Comparison of ENCODE assay signal across 8 mouse cellular contexts in genomic region chr13:17992697-17993514, GRCm38 (mm10). TPM values are rescaled to one million over a fixed set of nuclear protein-coding genes. Genes with fewer than 3 reads are reported as not detected.
DNase-seq lines count a peak whose midpoint lies in the region; ATAC-seq and TF ChIP-seq lines count a peak whose summit lies in the region.

Gene Yae1d1 (minus strand): TSS chr13:17993349.

- H3K4me2 ChIP-seq in forebrain, embryonic 15.5 days (replicated peaks): peak within 1 kb of the TSS; percentile 68

- H3K9ac ChIP-seq in ES-E14 (ENCODE audit: insufficient read depth, low read depth, low read length, poor library complexity, severe bottlenecking): peak within 1 kb of the TSS; percentile 89
- H3K9ac ChIP-seq in forebrain, embryonic 15.5 days (replicated peaks): peak within 1 kb of the TSS; percentile 63

- intact Hi-C loops in heart, postnatal 25 days (cut with DNase I): loop anchor here (1.0 to 10.0 kb wide), 3 partner anchors 49 to 296 kb away; partner anchors contain the start of genes Mplkip, Rala and Sugct

- under 1% methylated on average over 54 of the region's 54 CpGs for WGBS in forebrain, embryonic 15.5 days
- WGBS in lung, adult 2 months: under 1% methylated on average over 54 of the region's 54 CpGs

- peak; percentile 90 for DNase-seq in ES-E14 (ENCODE audit: low read depth, low spot score)
- DNase-seq in cerebellum, adult 11-12 months: peak; percentile 86
- DNase-seq in heart, postnatal 25 days (ENCODE audit: low spot score): peak; percentile 73
- peak; percentile 81 to 91 for DNase-seq in layer of hippocampus, adult 18-20 months (ENCODE audit: low spot score in 2 of 2)
- peak; percentile 94 for DNase-seq in lung, adult 2 months
- DNase-seq in thymus, adult 18-20 months: peak; percentile 78

- no peak; the same call in 1 of the 2 replicates for TF ChIP-seq CTCF in lung, adult 2 months (IDR thresholded peaks at IDR 0.05; ENCODE audit: insufficient read depth, low read length)

- in situ Hi-C loops in ES-E14 (cut with MboI; ENCODE audit: low sequenced_read_pairs in 2 of 2, unreplicated experiment in 2 of 2): no loop called here

- peak within 1 kb of the TSS; percentile 82 to 94 for H3K4me3 ChIP-seq in ES-E14 (ENCODE audit: insufficient read depth in 1 of 2, low read depth in 1 of 2, low read length in 2 of 2, poor library complexity in 1 of 2, severe bottlenecking in 1 of 2)
- H3K4me3 ChIP-seq in forebrain, embryonic 15.5 days: peak within 1 kb of the TSS; percentile 71
- H3K4me3 ChIP-seq in lung, adult 2 months (replicated peaks; ENCODE audit: extremely low read depth, low read depth, low read length): peak within 1 kb of the TSS; percentile 53

- peak within 1 kb of the TSS; percentile 54; the same call in 1 of the 2 replicates for H3K27ac ChIP-seq in ES-E14 (ENCODE audit: insufficient read depth, low read depth, low read length, poor library complexity, severe bottlenecking)
- H3K27ac ChIP-seq in forebrain, embryonic 15.5 days (replicated peaks): peak within 1 kb of the TSS; percentile 84

- no peak; the same call in 1 of the 2 replicates for TF ChIP-seq POLR2A in lung, adult 2 months (IDR thresholded peaks at IDR 0.05; ENCODE audit: borderline replicate concordance, extremely low read depth, low read depth, low read length)

- H3K4me1 ChIP-seq in ES-E14 (ENCODE audit: control insufficient read depth in 2 of 2, insufficient read depth in 2 of 2, low read length in 2 of 2, poor library complexity in 1 of 2): no peaks in the 10 kb centered on the region
- H3K4me1 ChIP-seq in forebrain, embryonic 15.5 days: peaks cover 12% of the 10 kb centered on the region
- no peaks in the 10 kb centered on the region for H3K4me1 ChIP-seq in lung, adult 2 months (ENCODE audit: control insufficient read depth, insufficient read depth, low read length)

- H3K27me3 ChIP-seq in forebrain, embryonic 15.5 days: no peaks in the 10 kb centered on the region

- peak; percentile 99 for ATAC-seq in forebrain, embryonic 15.5 days (replicated peaks)
- peak; percentile 93 for ATAC-seq in neutrophil, adult 5-6 weeks (ENCODE audit: extremely low read depth, insufficient number of reproducible peaks, low FRiP score, poor library complexity, severe bottlenecking)

- H3K9me3 ChIP-seq in ES-E14 (ENCODE audit: control insufficient read depth, insufficient read depth, low read depth, low read length): no peaks in the 10 kb centered on the region
- no peaks in the 10 kb centered on the region for H3K9me3 ChIP-seq in forebrain, embryonic 15.5 days

- H3K36me3 ChIP-seq in ES-E14 (ENCODE audit: control insufficient read depth, insufficient read depth, low read length, poor library complexity, severe bottlenecking): peaks cover 2% of the 10 kb centered on the region; the same call in 1 of the 2 replicates
- H3K36me3 ChIP-seq in forebrain, embryonic 15.5 days: peaks cover 4% of the 10 kb centered on the region; the same call in 1 of the 2 replicates

TF ChIP-seq in ES-E14, 5 proteins besides CTCF, POLR2A, EP300 and RAD21:
- no peak for TF ChIP-seq ZC3H11A (IDR thresholded peaks at IDR 0.05; ENCODE audit: borderline replicate concordance, low read depth, low read length)
- TF ChIP-seq MAFK (IDR thresholded peaks at IDR 0.05; ENCODE audit: insufficient read depth, low read depth, low read length): no peak
- peak; percentile 75 for TF ChIP-seq CHD2 (IDR thresholded peaks at IDR 0.05; ENCODE audit: low read depth, low read length)
- TF ChIP-seq ZNF384 (IDR thresholded peaks at IDR 0.05; ENCODE audit: low read depth, low read length): no peak
- peak; percentile 80 for TF ChIP-seq HCFC1 (IDR thresholded peaks at IDR 0.05; ENCODE audit: borderline replicate concordance, insufficient read depth, low read length)

RNA-seq across cellular contexts. Expression of gene Yae1d1, which starts in this region (rescaled TPM):
- total RNA-seq in ES-E14 (2012; rRNA removed): 37.1 and 39.9 TPM in 2 replicates
- polyA plus RNA-seq in forebrain, embryonic 15.5 days (2015; fragmentation: Nextera tagmentation; extraction: Ambion mirVana): 99.6 and 105 TPM in 2 replicates
- total RNA-seq in heart, postnatal 25 days (2021): 10 to 100 TPM; 36.1 to 36.9 TPM
- total RNA-seq in layer of hippocampus, adult 18-20 months (2021): 10 to 100 TPM; 22.6 to 23.2 TPM
- 10.5 and 16.1 TPM in 2 replicates for polyA plus RNA-seq in lung, adult 2 months (2012; rRNA removed)
- 6.8 and 9.4 TPM in 2 replicates for total RNA-seq in neutrophil, adult 5-6 weeks (2017)

Comparison
In these comparisons a context has a peak if more than half of its experiments do, and no peak if none do; other contexts are left out.
1. Peak in every context shown above with its lines: DNase-seq, ATAC-seq, H3K4me3 ChIP-seq and H3K27ac ChIP-seq.